Mouse (Mus musculus) MEL (cell line): Measurements from ENCODE around the gene Ccdc85c. TPM values are rescaled to one million over a fixed set of nuclear protein-coding genes. Genes with fewer than 3 reads are reported as not detected.

Source experiments
- DNase-seq: peaks from one replicate; pipeline ENCODE4 v3.0.0; 2011; ENCODE audit warnings: low read depth, low spot score
- H3K27ac ChIP-seq: 2 replicates; pipeline ENCODE4 v1.5.1; 2012; ENCODE audit warnings: low read depth, mild to moderate bottlenecking, control low read depth, low read length, moderate library complexity; ENCODE audit not compliant: control insufficient read depth
- H3K27me3 ChIP-seq, 2 experiments: fragments of 150-350 bp in 1 of 2; sonication (generic) in 1 of 2; 2 replicates each; pipeline ENCODE4 v1.6.1; 2012; ENCODE audit warnings: low read length in 2 of 2, mild to moderate bottlenecking in 2 of 2, improper control_type of control experiment in 1 of 2, moderate library complexity in 1 of 2; ENCODE audit not compliant: insufficient read depth in 2 of 2, control insufficient read depth in 1 of 2
- H3K36me3 ChIP-seq, 2 experiments: 2 replicates each; pipeline ENCODE4 v1.6.1; 2012 to 2014; ENCODE audit warnings: low read length in 2 of 2, improper control_type of control experiment in 1 of 2, inconsistent platforms in 1 of 2, mild to moderate bottlenecking in 1 of 2; ENCODE audit not compliant: insufficient read depth in 2 of 2, control insufficient read depth in 1 of 2
- H3K4me1 ChIP-seq, 2 experiments: fragments of 150-350 bp in 1 of 2; sonication (generic) in 1 of 2; 2 replicates each; pipeline ENCODE4 v1.6.1; 2012; ENCODE audit warnings: low read length in 2 of 2, improper control_type of control experiment in 1 of 2, mild to moderate bottlenecking in 1 of 2; ENCODE audit not compliant: insufficient read depth in 2 of 2, control insufficient read depth in 1 of 2
- H3K4me3 ChIP-seq, 2 experiments: fragments of 150-350 bp in 1 of 2; sonication (generic) in 1 of 2; 2 replicates each; pipeline ENCODE4 v1.5.1; 2012; ENCODE audit warnings: low read depth in 2 of 2, low read length in 2 of 2, mild to moderate bottlenecking in 2 of 2, moderate library complexity in 2 of 2, control low read depth in 1 of 2, improper control_type of control experiment in 1 of 2; ENCODE audit not compliant: control insufficient read depth in 1 of 2, insufficient read depth in 1 of 2
- H3K79me2 ChIP-seq: 2 replicates; pipeline ENCODE4 v1.6.1; 2012; ENCODE audit warnings: mild to moderate bottlenecking, low read length, moderate library complexity; ENCODE audit not compliant: control insufficient read depth, poor library complexity, insufficient read depth
- H3K9ac ChIP-seq: 2 replicates; pipeline ENCODE4 v1.6.1; 2012; ENCODE audit warnings: low read depth, mild to moderate bottlenecking, control low read depth, low read length, moderate library complexity; ENCODE audit not compliant: control insufficient read depth, poor library complexity, severe bottlenecking
- H3K9me3 ChIP-seq: fragments of 150-350 bp; sonication (generic); replicated peaks from 2 replicates; pipeline ENCODE4 v1.6.1; 2012; ENCODE audit warnings: mild to moderate bottlenecking, low read length, improper control_type of control experiment, moderate library complexity; ENCODE audit not compliant: insufficient read depth
- CTCF ChIP-seq, 3 experiments: IDR thresholded peaks in 2 of 3; conservative IDR thresholded peaks in 1 of 3; 2 replicates each; pipeline ENCODE4 v1.5.1; 2011 to 2012; ENCODE audit warnings: low read length in 3 of 3, low read depth in 2 of 3, mild to moderate bottlenecking in 2 of 3, improper control_type of control experiment in 1 of 3, inconsistent platforms in 1 of 3, mixed read lengths in 1 of 3, moderate library complexity in 1 of 3; ENCODE audit not compliant: control insufficient read depth in 1 of 3, insufficient read depth in 1 of 3, poor library complexity in 1 of 3, severe bottlenecking in 1 of 3
- ELF1 ChIP-seq: IDR thresholded peaks from 2 replicates; pipeline ENCODE4 v1.6.1; 2014; ENCODE audit warnings: low read depth, mild to moderate bottlenecking, inconsistent platforms, low read length, improper control_type of control experiment, moderate library complexity
- GABPA ChIP-seq: IDR thresholded peaks from 2 replicates; pipeline ENCODE4 v1.6.1; 2012; ENCODE audit warnings: low read depth, mild to moderate bottlenecking, inconsistent platforms, low read length, improper control_type of control experiment, moderate library complexity
- JUND ChIP-seq: IDR thresholded peaks from 2 replicates; pipeline ENCODE4 v1.6.1; 2011; ENCODE audit warnings: low read depth, mild to moderate bottlenecking, improper control_type of control experiment, low read length
- KAT2A ChIP-seq: conservative IDR thresholded peaks from 2 replicates; pipeline ENCODE4 v1.6.1; 2012; ENCODE audit warnings: low read depth, low read length, improper control_type of control experiment, inconsistent platforms
- MAFK ChIP-seq: IDR thresholded peaks from 2 replicates; pipeline ENCODE4 v1.6.1; 2011; ENCODE audit warnings: low read depth, mild to moderate bottlenecking, low read length, improper control_type of control experiment, borderline replicate concordance
- MAX ChIP-seq: IDR thresholded peaks from 2 replicates; pipeline ENCODE4 v1.6.1; 2011; ENCODE audit warnings: low read length, improper control_type of control experiment
- MAZ ChIP-seq: IDR thresholded peaks from 2 replicates; pipeline ENCODE4 v1.6.1; 2012; ENCODE audit warnings: low read depth, mild to moderate bottlenecking, inconsistent platforms, low read length, improper control_type of control experiment
- MXI1 ChIP-seq: IDR thresholded peaks from 2 replicates; pipeline ENCODE4 v1.6.1; 2011; ENCODE audit warnings: mild to moderate bottlenecking, low read depth, low read length, improper control_type of control experiment
- MYB ChIP-seq: IDR thresholded peaks from 2 replicates; pipeline ENCODE4 v1.6.1; 2011; ENCODE audit warnings: mild to moderate bottlenecking, low read depth, low read length, improper control_type of control experiment
- NELFE ChIP-seq: IDR thresholded peaks from 2 replicates; pipeline ENCODE4 v1.6.1; 2011; ENCODE audit warnings: low read depth, low read length, improper control_type of control experiment
- POLR2AphosphoS5 ChIP-seq: IDR thresholded peaks from 2 replicates; pipeline ENCODE4 v1.6.1; 2012; ENCODE audit warnings: low read depth, borderline replicate concordance, mild to moderate bottlenecking, inconsistent platforms, low read length, moderate library complexity, mixed read lengths
- RCOR1 ChIP-seq: IDR thresholded peaks from 2 replicates; pipeline ENCODE4 v1.6.1; 2012; ENCODE audit warnings: low read depth, mild to moderate bottlenecking, inconsistent platforms, low read length, improper control_type of control experiment
- SIN3A ChIP-seq: IDR thresholded peaks from 2 replicates; pipeline ENCODE4 v1.6.1; 2012; ENCODE audit warnings: low read length, improper control_type of control experiment, inconsistent platforms
- TAL1 ChIP-seq: IDR thresholded peaks from 2 replicates; pipeline ENCODE4 v1.6.1; 2012; ENCODE audit warnings: mild to moderate bottlenecking, inconsistent platforms, low read length, moderate library complexity, mixed read lengths
- TCF12 ChIP-seq: IDR thresholded peaks from 2 replicates; pipeline ENCODE4 v1.6.1; 2014; ENCODE audit warnings: low read depth, mild to moderate bottlenecking, inconsistent platforms, low read length, improper control_type of control experiment, moderate library complexity
- UBTF ChIP-seq: IDR thresholded peaks from 2 replicates; pipeline ENCODE4 v1.6.1; 2012; ENCODE audit warnings: low read depth, mild to moderate bottlenecking, inconsistent platforms, low read length, improper control_type of control experiment, moderate library complexity, borderline replicate concordance; ENCODE audit not compliant: insufficient read depth
- USF1 ChIP-seq: IDR thresholded peaks from 2 replicates; pipeline ENCODE4 v1.6.1; 2014; ENCODE audit warnings: low read depth, mild to moderate bottlenecking, inconsistent platforms, low read length, improper control_type of control experiment, moderate library complexity
- ZC3H11A ChIP-seq: IDR thresholded peaks from 2 replicates; pipeline ENCODE4 v1.6.1; 2012; ENCODE audit warnings: low read depth, mild to moderate bottlenecking, inconsistent platforms, low read length, improper control_type of control experiment
- ZKSCAN1 ChIP-seq: IDR thresholded peaks from 2 replicates; pipeline ENCODE4 v1.6.1; 2012; ENCODE audit warnings: low read depth, mild to moderate bottlenecking, inconsistent platforms, low read length, improper control_type of control experiment, moderate library complexity
- ZMIZ1 ChIP-seq: IDR thresholded peaks from 2 replicates; pipeline ENCODE4 v1.6.1; 2012; ENCODE audit warnings: low read depth, mild to moderate bottlenecking, inconsistent platforms, low read length, improper control_type of control experiment, moderate library complexity
- polyA plus RNA-seq, 2 experiments: library from polyadenylated mRNA; stranded (reverse) in 1 of 2; unstranded in 1 of 2; fragments of >175 nt in 1 of 2; fragments of >200 nt in 1 of 2; gene quantifications; 2 replicates each; pipeline versions ENCODE4 v1.2.1 to v1.2.4; 2012; ENCODE audit warnings: low replicate concordance in 2 of 2, low read depth in 1 of 2; ENCODE audit not compliant: insufficient read length in 2 of 2, insufficient read depth in 1 of 2, missing spikeins in 1 of 2
- total RNA-seq: library from RNA; depleted of rRNA; stranded (reverse); fragments of 300-350 nt; gene quantifications from 2 replicates; pipeline ENCODE4 v1.2.3, GENCODE M21; 2012

Gene Ccdc85c
- total and polyA plus RNA-seq, 3 experiments = 19.8 to 24.8 TPM; not detected in 1

GRCm38 (mm10) chr12:108267653-108268052, 7.6 kb downstream of the Ccdc85c start:
- TF ChIP-seq MAFK = no peak
- no peak for TF ChIP-seq MAZ
- TF ChIP-seq SIN3A = no peak
- no peak for TF ChIP-seq JUND
- TF ChIP-seq ELF1 = no peak
- TF ChIP-seq GABPA = no peak
- no peak for TF ChIP-seq CTCF (IDR thresholded peaks at IDR 0.05 in 2 of 3, conservative IDR thresholded peaks at IDR 0.05 in 1 of 3; ENCODE audit: control insufficient read depth in 1 of 3, insufficient read depth in 1 of 3, low read depth in 2 of 3, low read length in 3 of 3, poor library complexity in 1 of 3, severe bottlenecking in 1 of 3)
- no peak for TF ChIP-seq ZKSCAN1
- no peak for TF ChIP-seq USF1
- no peak for TF ChIP-seq MAX
- DNase-seq = no peak
- Histone ChIP-seq H3K9me3 (no peaks in the 10 kb centered on the region), H3K4me1 (peaks cover 0 to 11% of the 10 kb centered on the region in 2 experiments; a peak in 2 of 4 replicates), H3K36me3 (no peaks in the 10 kb centered on the region), H3K27ac (no peak overlapping the region), H3K9ac (no peak overlapping the region), H3K79me2 (peaks cover 17% of the 10 kb centered on the region; the same call in 1 of the 2 replicates), H3K27me3 (no peaks in the 10 kb centered on the region), H3K4me3 (no peak overlapping the region)

GRCm38 (mm10) chr12:108265831-108266619, 9.2 kb downstream of the Ccdc85c start:
- Histone ChIP-seq H3K9me3 (no peaks in the 10 kb centered on the region), H3K4me3 (no peak overlapping the region), H3K36me3 (no peaks in the 10 kb centered on the region)

More at GRCm38 (mm10) chr12:108265831-108266619, 9.2 kb downstream of the Ccdc85c start:
- H3K9ac ChIP-seq = no peak overlapping the region
- H3K27ac ChIP-seq = no peak overlapping the region
- peaks cover 0 to 11% of the 10 kb centered on the region in 2 experiments; a peak in 2 of 4 replicates for H3K4me1 ChIP-seq
- H3K27me3 ChIP-seq = no peaks in the 10 kb centered on the region
- TF ChIP-seq ZKSCAN1 = no peak
- TF ChIP-seq ZC3H11A = no peak
- no peak for TF ChIP-seq MAFK
- no peak for TF ChIP-seq MXI1
- TF ChIP-seq TCF12 = no peak
- no peak for TF ChIP-seq RCOR1
- no peak for TF ChIP-seq TAL1
- no peak for TF ChIP-seq KAT2A
- TF ChIP-seq MAZ = no peak
- no peak for TF ChIP-seq NELFE
- TF ChIP-seq ELF1 = no peak
- no peak for TF ChIP-seq MYB
- TF ChIP-seq SIN3A = no peak
- TF ChIP-seq POLR2AphosphoS5 = no peak
- no peak for TF ChIP-seq UBTF
- no peak for TF ChIP-seq ZMIZ1
- DNase-seq = no peak
- peaks cover 17% of the 10 kb centered on the region for H3K79me2 ChIP-seq
